Mouse (Mus musculus) heart, embryonic 10.5 days (tissue): ENCODE data around the gene Acsl4. TPM values are rescaled to one million over a fixed set of nuclear protein-coding genes. Genes with fewer than 3 reads are reported as not detected.

Experiments used
- DNase-seq: peaks from one replicate; pipeline ENCODE4 v3.0.0-alpha.2; 2017; ENCODE audit warnings: low spot score
- H3K27ac ChIP-seq: fragments of 300-500 bp; sonication (generic); 2 replicates; pipeline ENCODE4 v1.5.1; 2016; ENCODE audit warnings: mild to moderate bottlenecking
- H3K27me3 ChIP-seq: fragments of 300-500 bp; sonication (generic); 2 replicates; pipeline ENCODE4 v1.6.1; 2016; ENCODE audit warnings: mild to moderate bottlenecking; ENCODE audit not compliant: poor library complexity, insufficient read depth, severe bottlenecking
- H3K36me3 ChIP-seq: fragments of 300-500 bp; sonication (generic); 2 replicates; pipeline ENCODE4 v1.6.1; 2016; ENCODE audit warnings: mild to moderate bottlenecking, moderate library complexity
- H3K4me1 ChIP-seq: fragments of 300-500 bp; sonication (generic); 2 replicates; pipeline ENCODE4 v1.6.1; 2016; ENCODE audit warnings: mild to moderate bottlenecking
- H3K4me3 ChIP-seq: fragments of 300-500 bp; sonication (generic); 2 replicates; pipeline ENCODE4 v1.5.1; 2016; ENCODE audit warnings: mild to moderate bottlenecking, moderate library complexity
- H3K9me3 ChIP-seq: fragments of 300-500 bp; sonication (generic); 2 replicates; pipeline ENCODE4 v1.6.1; 2016; ENCODE audit warnings: mild to moderate bottlenecking, moderate library complexity
- WGBS: fragments of 180-500 bp; shearing (Covaris S2); methylation state at CpG from one replicate; pipeline ENCODE4 v1.1.7; 2016; 5-methylcytosine and 5-hydroxymethylcytosine counted together
- polyA plus RNA-seq: library from polyadenylated mRNA; unstranded; fragments of >200 nt; fragmentation: Nextera tagmentation; extraction: Ambion mirVana; gene quantifications from 2 replicates; pipeline ENCODE4 v1.2.1, GENCODE M21; 2016

The Acsl4 gene
- polyA plus RNA-seq, 1 experiment from 2014 or later = 16.0 TPM

- Histone ChIP-seq H3K27me3 (no peaks in the 10 kb centered on the region), H3K36me3 (peaks cover 8% of the 10 kb centered on the region; the same call in 1 of the 2 replicates), H3K4me1 (no peaks in the 10 kb centered on the region), H3K4me3 (no peak overlapping the region), H3K9me3 (no peaks in the 10 kb centered on the region), H3K27ac (no peak overlapping the region)
- DNase-seq = no peak
- 75% methylated on average over 2 of the region's 2 CpGs for WGBS
Measured at GRCm38 (mm10) chrX:142325760-142326159, 64.6 kb downstream of the Acsl4 start.

GRCm38 (mm10) chrX:142316106-142316505, 74.2 kb downstream of the Acsl4 start:
- Histone ChIP-seq H3K27me3 (no peaks in the 10 kb centered on the region), H3K4me1 (no peaks in the 10 kb centered on the region), H3K27ac (no peak overlapping the region), H3K4me3 (no peak overlapping the region), H3K36me3 (no peaks in the 10 kb centered on the region), H3K9me3 (no peaks in the 10 kb centered on the region)
- 69% methylated on average over 9 of the region's 9 CpGs for WGBS
- DNase-seq = no peak

DNA sequence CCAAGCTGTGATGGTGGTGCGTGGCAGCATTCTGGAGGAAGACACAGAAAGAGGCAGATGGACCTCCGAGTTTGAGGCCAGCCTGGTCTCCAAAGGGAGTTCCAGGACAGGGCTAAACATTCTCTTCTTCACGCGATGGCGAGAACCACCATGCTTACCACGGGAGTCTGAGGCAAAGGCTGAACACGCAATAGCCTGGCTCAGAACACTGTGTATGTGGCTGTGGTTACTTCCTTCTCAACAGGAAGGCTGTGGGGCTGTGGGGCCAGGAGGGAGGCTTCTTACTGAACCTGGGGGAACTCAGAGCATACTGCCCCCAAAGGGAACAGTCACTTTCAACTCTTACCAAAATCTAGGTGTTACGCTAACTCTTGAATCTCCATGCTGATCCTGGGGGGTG, 75.1 kb downstream of the Acsl4 start:
- H3K4me1 ChIP-seq = no peaks in the 10 kb centered on the region
- no peaks in the 10 kb centered on the region for H3K9me3 ChIP-seq
- 81% methylated on average over 8 of the region's 8 CpGs for WGBS
- H3K36me3 ChIP-seq = no peaks in the 10 kb centered on the region
- H3K27me3 ChIP-seq = no peaks in the 10 kb centered on the region
- no peak overlapping the region for H3K4me3 ChIP-seq
- DNase-seq = no peak
- H3K27ac ChIP-seq = no peak overlapping the region

DNA sequence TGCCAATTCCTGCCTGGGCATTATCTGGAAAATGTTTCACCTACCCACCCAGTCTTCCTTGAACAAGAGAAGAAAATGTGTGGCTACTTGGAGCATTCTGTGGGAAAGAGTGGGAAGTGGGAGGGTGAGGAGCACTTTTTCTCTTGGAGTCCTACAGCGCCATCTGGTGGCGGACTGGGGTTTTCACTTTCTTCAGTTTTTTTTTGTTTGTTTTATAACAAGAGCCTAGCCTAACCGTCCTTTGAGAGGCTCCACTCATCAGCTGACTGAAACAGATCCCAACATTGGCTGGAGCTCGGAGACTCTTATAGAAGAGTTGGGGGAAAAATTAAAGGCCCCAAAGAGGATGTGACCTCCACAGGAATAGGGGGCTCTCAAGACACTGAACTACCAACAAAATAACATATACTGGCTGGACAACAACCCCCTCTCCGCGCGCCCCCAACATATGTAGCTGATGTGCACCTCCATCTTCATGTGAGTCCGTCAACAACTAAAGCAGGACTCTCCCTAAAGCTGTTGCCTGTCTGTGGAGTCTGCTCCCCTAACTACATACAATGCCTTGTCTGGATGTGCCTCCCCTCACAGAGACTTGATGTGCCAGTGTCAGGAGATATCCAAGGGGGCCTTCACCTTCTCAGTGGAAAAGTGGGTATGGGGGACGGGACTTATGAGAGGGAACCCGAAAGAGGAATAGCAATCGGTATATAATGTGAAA, 75.9 kb downstream of the Acsl4 start:
- Histone ChIP-seq H3K36me3 (no peaks in the 10 kb centered on the region), H3K4me1 (no peaks in the 10 kb centered on the region), H3K4me3 (no peak overlapping the region), H3K27me3 (no peaks in the 10 kb centered on the region), H3K27ac (no peak overlapping the region), H3K9me3 (no peaks in the 10 kb centered on the region)
- WGBS = 46% methylated on average over 11 of the region's 11 CpGs
- DNase-seq = no peak

- Histone ChIP-seq H3K27ac (no peak overlapping the region), H3K9me3 (no peaks in the 10 kb centered on the region), H3K4me3 (no peak overlapping the region), H3K27me3 (peaks cover 32% of the 10 kb centered on the region), H3K36me3 (no peaks in the 10 kb centered on the region), H3K4me1 (peaks cover 4% of the 10 kb centered on the region; the same call in 1 of the 2 replicates)
- 66% methylated on average over 5 of the region's 5 CpGs for WGBS
- no peak for DNase-seq
Measured at GRCm38 (mm10) chrX:142310431-142310830, 79.9 kb downstream of the Acsl4 start.

- DNase-seq = peak; percentile 75
- 31% methylated on average over 32 of the region's 33 CpGs for WGBS
- H3K36me3 ChIP-seq = no peaks in the 10 kb centered on the region
- peak within 1 kb of the TSS; percentile 55 for H3K4me3 ChIP-seq
- H3K27me3 ChIP-seq = peaks cover 49% of the 10 kb centered on the region
- no peak within 1 kb of the TSS for H3K27ac ChIP-seq
- H3K4me1 ChIP-seq = peaks cover 4% of the 10 kb centered on the region; the same call in 1 of the 2 replicates
- no peaks in the 10 kb centered on the region for H3K9me3 ChIP-seq
Measured at GRCm38 (mm10) chrX:142305869-142306581, 84.3 kb downstream of the Acsl4 start, which contains the start of gene Kcne1l. Gene Kcne1l, minus strand, starts transcription at chrX:142306294.

DNA sequence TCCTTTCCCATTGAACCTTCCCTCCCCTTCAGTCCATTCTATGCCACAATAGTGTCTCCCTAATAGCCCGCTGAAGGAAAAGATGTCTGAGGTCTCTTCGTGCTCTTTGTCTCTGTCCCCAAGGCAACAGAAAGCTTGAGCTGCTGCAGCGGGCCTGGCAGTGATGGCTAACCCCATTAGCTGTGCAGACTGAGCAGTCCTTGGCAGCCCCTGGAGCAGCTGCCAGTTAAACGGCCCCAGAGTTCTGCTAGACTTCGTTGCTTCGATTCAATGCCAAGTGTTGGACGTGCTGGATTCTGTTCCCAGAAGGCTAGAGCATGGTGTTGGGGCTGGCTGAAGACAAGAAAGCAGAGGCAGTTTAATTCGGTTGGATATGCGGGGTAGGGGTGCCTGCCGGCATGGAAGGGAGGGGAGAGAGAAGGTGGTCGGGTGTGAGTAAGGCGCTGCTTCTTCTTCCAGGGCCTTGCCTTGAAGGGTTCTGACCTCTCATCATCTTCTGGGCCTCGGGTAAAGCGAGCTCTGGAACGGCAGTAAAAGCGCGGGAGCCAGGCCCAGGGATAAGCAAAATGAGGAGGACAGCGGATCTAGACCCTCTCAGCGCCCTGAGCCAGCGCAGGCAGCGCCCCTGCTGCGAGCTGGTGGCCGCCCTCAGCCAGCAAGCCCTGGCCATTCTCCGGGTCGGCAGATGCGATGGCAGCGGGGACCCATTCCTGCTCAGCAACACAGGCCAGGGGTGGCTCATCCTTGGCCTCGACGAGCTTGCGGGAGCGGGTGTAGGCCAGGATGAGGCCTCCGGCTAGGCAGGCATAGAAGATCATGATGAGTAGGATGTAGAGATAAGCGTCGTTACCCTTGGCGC, 85.1 kb downstream of the Acsl4 start:
- Histone ChIP-seq H3K4me3 (peak overlapping the region; percentile 55), H3K27ac (no peak overlapping the region), H3K9me3 (no peaks in the 10 kb centered on the region), H3K27me3 (peaks cover 49% of the 10 kb centered on the region), H3K4me1 (peaks cover 4% of the 10 kb centered on the region; the same call in 1 of the 2 replicates), H3K36me3 (no peaks in the 10 kb centered on the region)
- no peak for DNase-seq
- WGBS = 30% methylated on average over 35 of the region's 35 CpGs

- Histone ChIP-seq H3K27ac (no peak overlapping the region), H3K4me3 (no peak overlapping the region), H3K4me1 (peaks cover 4% of the 10 kb centered on the region; the same call in 1 of the 2 replicates), H3K36me3 (no peaks in the 10 kb centered on the region), H3K27me3 (peaks cover 49% of the 10 kb centered on the region), H3K9me3 (no peaks in the 10 kb centered on the region)
- DNase-seq = no peak
Measured at GRCm38 (mm10) chrX:142304592-142304991, 85.7 kb downstream of the Acsl4 start.

GRCm38 (mm10) chrX:142303456-142303855, 86.9 kb downstream of the Acsl4 start:
- H3K36me3 ChIP-seq = no peaks in the 10 kb centered on the region
- WGBS = 37% methylated on average over 2 of the region's 2 CpGs
- H3K27ac ChIP-seq = no peak overlapping the region
- H3K4me3 ChIP-seq = no peak overlapping the region
- peaks cover 4% of the 10 kb centered on the region; the same call in 1 of the 2 replicates for H3K4me1 ChIP-seq
- DNase-seq = no peak
- no peaks in the 10 kb centered on the region for H3K9me3 ChIP-seq
- peaks cover 43% of the 10 kb centered on the region for H3K27me3 ChIP-seq

- WGBS = 37% methylated on average over 5 of the region's 5 CpGs
- Histone ChIP-seq H3K4me3 (no peak overlapping the region), H3K4me1 (0 out of 2 replicates have a peak, but pooled peaks cover 3% of the 10 kb centered on the region), H3K27ac (no peak overlapping the region), H3K9me3 (no peaks in the 10 kb centered on the region), H3K36me3 (no peaks in the 10 kb centered on the region), H3K27me3 (peaks cover 4% of the 10 kb centered on the region; the same call in 1 of the 2 replicates)
- no peak for DNase-seq
Measured at GRCm38 (mm10) chrX:142285905-142286304, 104.4 kb downstream of the Acsl4 start.

DNA sequence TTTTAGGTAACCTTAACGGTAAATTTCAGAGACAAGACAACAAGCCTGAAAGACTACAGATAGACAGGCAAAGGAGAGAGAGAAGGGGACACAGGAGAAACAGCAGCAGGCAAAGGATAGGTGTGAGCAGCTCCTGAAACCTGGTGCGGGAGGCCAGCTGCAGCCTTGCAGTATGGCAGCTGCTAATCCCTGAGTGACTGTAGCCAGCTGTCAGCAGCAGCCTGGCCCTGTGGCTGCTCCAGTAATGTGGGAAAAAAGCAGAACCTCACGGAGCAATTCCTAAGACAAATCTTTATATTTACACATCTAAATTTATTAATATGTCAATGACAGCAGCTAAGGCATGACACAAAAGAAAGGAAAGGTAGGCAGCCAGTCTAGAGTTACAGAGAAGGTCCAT, 113.8 kb downstream of the Acsl4 start:
- no peak for DNase-seq
- Histone ChIP-seq H3K27ac (no peak overlapping the region), H3K36me3 (no peaks in the 10 kb centered on the region), H3K4me3 (no peak overlapping the region), H3K27me3 (peaks cover 6% of the 10 kb centered on the region), H3K9me3 (no peaks in the 10 kb centered on the region), H3K4me1 (no peaks in the 10 kb centered on the region)
- 43% methylated on average over 3 of the region's 3 CpGs for WGBS

DNA sequence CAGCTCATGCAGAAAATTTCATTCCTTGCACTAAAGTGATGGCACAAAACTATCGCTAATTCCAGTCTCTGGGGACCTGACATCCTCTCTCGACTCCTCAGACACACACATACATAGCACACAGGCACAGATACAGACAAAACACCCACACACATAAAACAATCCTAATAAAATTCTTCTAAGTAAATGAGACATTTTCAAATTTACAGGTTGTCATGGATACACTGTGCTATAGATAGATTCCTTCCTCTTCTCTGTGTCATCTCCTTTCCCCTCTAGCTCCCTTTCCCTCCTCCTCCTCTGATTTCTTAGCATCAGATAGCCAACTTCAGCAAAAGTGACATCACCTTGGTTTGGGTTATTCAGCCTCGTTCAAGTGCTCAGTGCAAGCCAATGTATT, 114.3 kb downstream of the Acsl4 start:
- Histone ChIP-seq H3K9me3 (no peaks in the 10 kb centered on the region), H3K4me3 (no peak overlapping the region), H3K36me3 (no peaks in the 10 kb centered on the region), H3K27ac (no peak overlapping the region), H3K4me1 (no peaks in the 10 kb centered on the region), H3K27me3 (peaks cover 6% of the 10 kb centered on the region)
- DNase-seq = no peak
- WGBS = 69% methylated on average over 3 of the region's 3 CpGs
